Mouse (Mus musculus): ENCODE measurements at regions not wholly inside any gene's neighbourhood (a gene's known extent, or its start where the extent isn't known, plus 50 kb on each side); places are given as distances from the start of the nearest gene placed in this dataset.

- no peaks in the 10 kb centered on the region; the same call in 1 of the 2 replicates for H3K4me1 ChIP-seq
- 84% methylated on average over 25 of the region's 25 CpGs for WGBS
Observed at GRCm38 (mm10) chr8:34622177-34623114, 510.9 kb upstream of the Gm10131 start.

GRCm38 (mm10) chr8:34618046-34618445 is 506.5 kb upstream of the Gm10131 start:
- Histone ChIP-seq H3K27me3 (no peaks in the 10 kb centered on the region), H3K4me1 (no peaks in the 10 kb centered on the region; the same call in 1 of the 2 replicates), H3K4me3 (no peak overlapping the region), H3K36me3 (no peaks in the 10 kb centered on the region), H3K4me2 (replicated peaks) (no peak overlapping the region), H3K9ac (replicated peaks) (no peak overlapping the region), H3K9me3 (no peaks in the 10 kb centered on the region), H3K27ac (replicated peaks) (no peak overlapping the region)
- ATAC-seq (ENCODE audit: low FRiP score, low read depth) = no peak
- WGBS = 28% methylated on average over 5 of the region's 5 CpGs

More at GRCm38 (mm10) chr8:34622177-34623114, 510.9 kb upstream of the Gm10131 start:
- no peak overlapping the region for H3K4me2 ChIP-seq (replicated peaks)
- no peak overlapping the region for H3K9ac ChIP-seq (replicated peaks)
- no peak overlapping the region for H3K27ac ChIP-seq (replicated peaks)
- H3K36me3 ChIP-seq = no peaks in the 10 kb centered on the region
- no peak overlapping the region for H3K4me3 ChIP-seq
- H3K27me3 ChIP-seq = no peaks in the 10 kb centered on the region
- no peaks in the 10 kb centered on the region for H3K9me3 ChIP-seq
- no peak for ATAC-seq (ENCODE audit: low FRiP score, low read depth)

GRCm38 (mm10) chr8:34614987-34615386 is 503.4 kb upstream of the Gm10131 start:
- no peaks in the 10 kb centered on the region for H3K9me3 ChIP-seq
- WGBS = 85% methylated on average over 4 of the region's 4 CpGs
- H3K4me3 ChIP-seq = no peak overlapping the region
- no peak overlapping the region for H3K9ac ChIP-seq (replicated peaks)
- H3K4me1 ChIP-seq = no peaks in the 10 kb centered on the region; the same call in 1 of the 2 replicates
- ATAC-seq (ENCODE audit: low FRiP score, low read depth) = no peak
- H3K36me3 ChIP-seq = no peaks in the 10 kb centered on the region
- no peak overlapping the region for H3K27ac ChIP-seq (replicated peaks)
- no peaks in the 10 kb centered on the region for H3K27me3 ChIP-seq
- H3K4me2 ChIP-seq (replicated peaks) = no peak overlapping the region

- Histone ChIP-seq H3K4me2 (replicated peaks) (no peak overlapping the region), H3K36me3 (no peaks in the 10 kb centered on the region), H3K9ac (replicated peaks) (no peak overlapping the region), H3K4me3 (no peak overlapping the region), H3K27ac (replicated peaks) (no peak overlapping the region), H3K4me1 (no peaks in the 10 kb centered on the region; the same call in 1 of the 2 replicates), H3K9me3 (no peaks in the 10 kb centered on the region), H3K27me3 (no peaks in the 10 kb centered on the region)
- WGBS = 67% methylated on average over 10 of the region's 10 CpGs
- ATAC-seq (ENCODE audit: low FRiP score, low read depth) = no peak
Observed at GRCm38 (mm10) chr8:34614031-34614526, 502.5 kb upstream of the Gm10131 start.

- H3K27me3 ChIP-seq = no peaks in the 10 kb centered on the region
- no peak overlapping the region for H3K27ac ChIP-seq (replicated peaks)
- H3K4me2 ChIP-seq (replicated peaks) = no peak overlapping the region
- ATAC-seq (ENCODE audit: low FRiP score, low read depth) = no peak
- no peak overlapping the region for H3K9ac ChIP-seq (replicated peaks)
- H3K9me3 ChIP-seq = no peaks in the 10 kb centered on the region
- WGBS = 87% methylated on average over 5 of the region's 5 CpGs
- no peak overlapping the region for H3K4me3 ChIP-seq
- no peaks in the 10 kb centered on the region for H3K36me3 ChIP-seq
- H3K4me1 ChIP-seq = no peaks in the 10 kb centered on the region
Observed at GRCm38 (mm10) chr8:34613138-34613537, 501.6 kb upstream of the Gm10131 start.

GRCm38 (mm10) chr8:34612396-34612795 is 500.9 kb upstream of the Gm10131 start:
- H3K4me1 ChIP-seq = no peaks in the 10 kb centered on the region
- no peak overlapping the region for H3K4me3 ChIP-seq
- no peak overlapping the region for H3K27ac ChIP-seq (replicated peaks)
- no peaks in the 10 kb centered on the region for H3K9me3 ChIP-seq
- no peak for ATAC-seq (ENCODE audit: low FRiP score, low read depth)
- WGBS = 70% methylated on average over 3 of the region's 3 CpGs
- H3K27me3 ChIP-seq = no peaks in the 10 kb centered on the region
- no peak overlapping the region for H3K9ac ChIP-seq (replicated peaks)
- H3K4me2 ChIP-seq (replicated peaks) = no peak overlapping the region
- H3K36me3 ChIP-seq = no peaks in the 10 kb centered on the region

- Histone ChIP-seq H3K4me1 (no peaks in the 10 kb centered on the region), H3K4me2 (replicated peaks) (no peak overlapping the region), H3K27me3 (no peaks in the 10 kb centered on the region), H3K9me3 (no peaks in the 10 kb centered on the region), H3K9ac (replicated peaks) (no peak overlapping the region), H3K27ac (replicated peaks) (no peak overlapping the region), H3K36me3 (no peaks in the 10 kb centered on the region), H3K4me3 (no peak overlapping the region)
- no peak for ATAC-seq (ENCODE audit: low FRiP score, low read depth)
Observed at GRCm38 (mm10) chr8:34610186-34610585, 498.6 kb upstream of the Gm10131 start.

- H3K36me3 ChIP-seq = no peaks in the 10 kb centered on the region
- H3K4me2 ChIP-seq (replicated peaks) = no peak overlapping the region
- H3K4me3 ChIP-seq = no peak overlapping the region
- whole genome bisulfite sequencing = 94% methylated on average over 2 of the region's 2 CpGs
- H3K27ac ChIP-seq (replicated peaks) = no peak overlapping the region
- no peak for ATAC-seq (ENCODE audit: low FRiP score, low read depth)
- no peaks in the 10 kb centered on the region for H3K9me3 ChIP-seq
- H3K9ac ChIP-seq (replicated peaks) = no peak overlapping the region
- H3K27me3 ChIP-seq = no peaks in the 10 kb centered on the region
- H3K4me1 ChIP-seq = no peaks in the 10 kb centered on the region
Observed at GRCm38 (mm10) chr8:34607426-34607825, 495.9 kb upstream of the Gm10131 start.

GRCm38 (mm10) chr8:34605031-34605430 is 493.5 kb upstream of the Gm10131 start:
- ATAC-seq (ENCODE audit: low FRiP score, low read depth) = no peak
- H3K4me1 ChIP-seq = 0 out of 2 replicates have a peak, but pooled peaks cover 4% of the 10 kb centered on the region
- 91% methylated on average over 2 of the region's 2 CpGs for WGBS
- no peaks in the 10 kb centered on the region for H3K27me3 ChIP-seq
- no peak overlapping the region for H3K27ac ChIP-seq (replicated peaks)
- no peaks in the 10 kb centered on the region for H3K9me3 ChIP-seq
- no peak overlapping the region for H3K4me2 ChIP-seq (replicated peaks)
- no peak overlapping the region for H3K4me3 ChIP-seq
- H3K9ac ChIP-seq (replicated peaks) = no peak overlapping the region
- H3K36me3 ChIP-seq = no peaks in the 10 kb centered on the region

- no peak for ATAC-seq (ENCODE audit: low FRiP score, low read depth)
- H3K9ac ChIP-seq (replicated peaks) = no peak overlapping the region
- 75% methylated on average over 2 of the region's 2 CpGs for WGBS
Observed at GRCm38 (mm10) chr8:34604581-34604980, 493.0 kb upstream of the Gm10131 start.

GRCm38 (mm10) chr8:34601426-34601953 is 490.0 kb upstream of the Gm10131 start:
- ATAC-seq (ENCODE audit: low FRiP score, low read depth) = no peak
- Histone ChIP-seq H3K36me3 (no peaks in the 10 kb centered on the region), H3K4me3 (no peak overlapping the region), H3K27me3 (no peaks in the 10 kb centered on the region; the same call in 1 of the 2 replicates), H3K9me3 (no peaks in the 10 kb centered on the region), H3K4me2 (replicated peaks) (no peak overlapping the region), H3K27ac (replicated peaks) (no peak overlapping the region), H3K9ac (replicated peaks) (no peak overlapping the region), H3K4me1 (0 out of 2 replicates have a peak, but pooled peaks cover 4% of the 10 kb centered on the region)
- 63% methylated on average over 3 of the region's 3 CpGs for WGBS

More at GRCm38 (mm10) chr8:34604581-34604980, 493.0 kb upstream of the Gm10131 start:
- H3K4me3 ChIP-seq = no peak overlapping the region
- H3K27me3 ChIP-seq = no peaks in the 10 kb centered on the region
- H3K36me3 ChIP-seq = no peaks in the 10 kb centered on the region
- no peak overlapping the region for H3K4me2 ChIP-seq (replicated peaks)
- 0 out of 2 replicates have a peak, but pooled peaks cover 4% of the 10 kb centered on the region for H3K4me1 ChIP-seq
- H3K27ac ChIP-seq (replicated peaks) = no peak overlapping the region
- no peaks in the 10 kb centered on the region for H3K9me3 ChIP-seq

- no peak overlapping the region for H3K4me2 ChIP-seq (replicated peaks)
- H3K36me3 ChIP-seq = no peaks in the 10 kb centered on the region
- 49% methylated on average over 5 of the region's 5 CpGs for WGBS
- no peak for ATAC-seq (ENCODE audit: low FRiP score, low read depth)
- no peak overlapping the region for H3K9ac ChIP-seq (replicated peaks)
- H3K4me1 ChIP-seq = 0 out of 2 replicates have a peak, but pooled peaks cover 4% of the 10 kb centered on the region
- no peak overlapping the region for H3K4me3 ChIP-seq
- no peaks in the 10 kb centered on the region; the same call in 1 of the 2 replicates for H3K27me3 ChIP-seq
- H3K27ac ChIP-seq (replicated peaks) = no peak overlapping the region
- H3K9me3 ChIP-seq = no peaks in the 10 kb centered on the region
Observed at GRCm38 (mm10) chr8:34600880-34601279, 489.3 kb upstream of the Gm10131 start.

All from midbrain, embryonic 12.5 days (tissue).